In genomic region chr2:19444931-19445831, GRCm38 (mm10) we compare ENCODE assay signal across 10 mouse cellular contexts. TPM values are rescaled to one million over a fixed set of nuclear protein-coding genes. Genes with fewer than 3 reads are reported as not detected.
A peak's percentile ranks its signal among the peaks of the same experiment; 100 is the strongest.
DNase-seq lines count a peak whose midpoint lies in the region; ATAC-seq and TF ChIP-seq lines count a peak whose summit lies in the region.
"Had no signal": no experiment of that assay in that cellular context is flagged by ENCODE, and none has a peak within 500 bp of the region (broad histone marks: within the 10 kb centered on the region; RNA-seq: fewer than 3 reads in every experiment).

Gene Ptf1a, plus strand, starts transcription at chr2:19445663.

- H3K36me3 ChIP-seq in kidney, postnatal 0 days (ENCODE audit: insufficient read depth, low read length), result no peaks in the 10 kb centered on the region
- no peaks in the 10 kb centered on the region for H3K36me3 ChIP-seq in embryonic facial prominence, embryonic 14.5 days (ENCODE audit: control insufficient read depth, insufficient read depth, low read length)
- no peaks in the 10 kb centered on the region for H3K36me3 ChIP-seq in intestine, embryonic 16.5 days (ENCODE audit: control insufficient read depth, insufficient read depth, low read length)

- no peak for DNase-seq in kidney, postnatal 0 days (ENCODE audit: low spot score)
- no peak for DNase-seq in kidney, postnatal 14 days
- peak; percentile 23 for DNase-seq in embryonic facial prominence, embryonic 14.5 days (ENCODE audit: low spot score)
- no peak for DNase-seq in kidney, adult 18-20 months
- no peak for DNase-seq in thymus, adult 18-20 months
- DNase-seq: kidney, postnatal 25 days had no signal

- peak within 1 kb of the TSS; percentile 21 for H3K4me2 ChIP-seq in kidney, postnatal 0 days (ENCODE audit: low read length)
- H3K4me2 ChIP-seq in embryonic facial prominence, embryonic 14.5 days (ENCODE audit: low read depth, low read length), result peak within 1 kb of the TSS; percentile 57
- H3K4me2 ChIP-seq in intestine, embryonic 16.5 days (ENCODE audit: low read depth, low read length), result peak within 1 kb of the TSS; percentile 50

- H3K9me3 ChIP-seq in kidney, postnatal 0 days (replicated peaks; ENCODE audit: low read length), result no peaks in the 10 kb centered on the region
- no peaks in the 10 kb centered on the region for H3K9me3 ChIP-seq in embryonic facial prominence, embryonic 14.5 days (ENCODE audit: control insufficient read depth, low read length)
- H3K9me3 ChIP-seq in intestine, embryonic 16.5 days (ENCODE audit: control insufficient read depth, low read length), result no peaks in the 10 kb centered on the region

- no peak for TF ChIP-seq POLR2A in olfactory bulb, adult 2 months (IDR thresholded peaks at IDR 0.05; ENCODE audit: insufficient read depth, low read depth, low read length)

- no peak within 1 kb of the TSS for H3K9ac ChIP-seq in kidney, postnatal 0 days (ENCODE audit: low read depth, low read length)
- no peak within 1 kb of the TSS for H3K9ac ChIP-seq in embryonic facial prominence, embryonic 14.5 days (ENCODE audit: low read depth, low read length)
- no peak within 1 kb of the TSS for H3K9ac ChIP-seq in intestine, embryonic 16.5 days (ENCODE audit: low read depth, low read length)

- no peak within 1 kb of the TSS for H3K27ac ChIP-seq in kidney, postnatal 0 days
- H3K27ac ChIP-seq in embryonic facial prominence, embryonic 14.5 days (replicated peaks; ENCODE audit: low read depth, low read length), result no peak within 1 kb of the TSS
- H3K27ac ChIP-seq in intestine, embryonic 16.5 days (ENCODE audit: low read length), result no peak within 1 kb of the TSS
- H3K27ac ChIP-seq in olfactory bulb, adult 2 months (ENCODE audit: insufficient read depth, low read depth, low read length), result no peak within 1 kb of the TSS

- WGBS in kidney, postnatal 0 days, result under 1% methylated on average over 52 of the region's 53 CpGs
- WGBS in embryonic facial prominence, embryonic 14.5 days, result 1% methylated on average over 24 of the region's 53 CpGs
- under 1% methylated on average over 53 of the region's 53 CpGs for WGBS in intestine, embryonic 16.5 days
- WGBS in olfactory bulb, adult 2 months, result 1% methylated on average over 53 of the region's 53 CpGs

- ATAC-seq in kidney, postnatal 0 days (replicated peaks; ENCODE audit: low FRiP score, low read depth), result 0 out of 2 replicates have a peak, but pooled peaks have one; percentile 33
- ATAC-seq in embryonic facial prominence, embryonic 14.5 days (ENCODE audit: low read depth), result peak; percentile 54
- ATAC-seq in intestine, embryonic 16.5 days, result peak; percentile 77
- ATAC-seq in erythroid progenitor cell, adult 5-6 weeks (replicated peaks; ENCODE audit: low FRiP score, poor library complexity, severe bottlenecking), result no peak
- ATAC-seq: Patski had no signal

- peak within 1 kb of the TSS; percentile 18; the same call in 1 of the 2 replicates for H3K4me3 ChIP-seq in kidney, postnatal 0 days (replicated peaks; ENCODE audit: low read depth, low read length)
- H3K4me3 ChIP-seq in embryonic facial prominence, embryonic 14.5 days (ENCODE audit: low read depth, low read length), result peak within 1 kb of the TSS; percentile 35
- H3K4me3 ChIP-seq in intestine, embryonic 16.5 days (ENCODE audit: low read length), result peak within 1 kb of the TSS; percentile 39
- peak within 1 kb of the TSS; percentile 17 for H3K4me3 ChIP-seq in olfactory bulb, adult 2 months (ENCODE audit: insufficient read depth, low read depth, low read length)

- H3K4me1 ChIP-seq in kidney, postnatal 0 days (replicated peaks; ENCODE audit: insufficient read depth, low read length), result 0 out of 2 replicates have a peak, but pooled peaks cover 5% of the 10 kb centered on the region
- peaks cover 4% of the 10 kb centered on the region for H3K4me1 ChIP-seq in embryonic facial prominence, embryonic 14.5 days (ENCODE audit: control insufficient read depth, insufficient read depth, low read length)
- peaks cover 10% of the 10 kb centered on the region for H3K4me1 ChIP-seq in intestine, embryonic 16.5 days (ENCODE audit: control insufficient read depth, insufficient read depth, low read length)
- H3K4me1 ChIP-seq in olfactory bulb, adult 2 months (ENCODE audit: control insufficient read depth, insufficient read depth, low read length), result peaks cover 20% of the 10 kb centered on the region

- no peak for TF ChIP-seq CTCF in kidney, postnatal 0 days (IDR thresholded peaks at IDR 0.05; ENCODE audit: low read depth)
- no peak for TF ChIP-seq CTCF in olfactory bulb, adult 2 months (IDR thresholded peaks at IDR 0.05; ENCODE audit: insufficient read depth, low read depth, low read length)

- H3K27me3 ChIP-seq in kidney, postnatal 0 days (ENCODE audit: insufficient read depth, low read length), result peaks cover 59% of the 10 kb centered on the region
- peaks cover 96% of the 10 kb centered on the region for H3K27me3 ChIP-seq in embryonic facial prominence, embryonic 14.5 days (replicated peaks; ENCODE audit: control insufficient read depth, insufficient read depth, low read length)
- H3K27me3 ChIP-seq in intestine, embryonic 16.5 days (replicated peaks; ENCODE audit: control insufficient read depth, insufficient read depth, low read length), result peaks cover 62% of the 10 kb centered on the region

RNA-seq across cellular contexts. Expression of gene Ptf1a, which starts in this region (rescaled TPM):
- not detected in 2 replicates for polyA plus RNA-seq in kidney, postnatal 0 days (2015; fragmentation: Nextera tagmentation; extraction: Ambion mirVana)
- 0.18 TPM in 1 of 2 replicates, not detected in the other for polyA plus RNA-seq in embryonic facial prominence, embryonic 14.5 days (2014; fragmentation: Nextera tagmentation; extraction: Ambion mirVana)
- 9.1 and 11.2 TPM in 2 replicates for polyA plus RNA-seq in intestine, embryonic 16.5 days (2015; fragmentation: Nextera tagmentation; extraction: Ambion mirVana)
- polyA plus RNA-seq in olfactory bulb, adult 2 months (2012; ENCODE audit: insufficient read depth, insufficient read length, low replicate concordance, missing spikeins), result not detected in 2 replicates
- not detected in 2 replicates for total RNA-seq in erythroid progenitor cell, adult 5-6 weeks (2015; ENCODE audit: low replicate concordance)
- total RNA-seq in erythroid progenitor cell, adult 5-6 weeks (2017; ENCODE audit: low replicate concordance), result not detected in 2 replicates
- polyA plus RNA-seq: Patski had no signal

Comparison
In these comparisons a context has a peak if more than half of its experiments do, and no peak if none do; other contexts are left out.
1. Peak in ATAC-seq, H3K4me3 ChIP-seq and H3K4me2 ChIP-seq in kidney, postnatal 0 days; RNA of the gene not detected or under 1 TPM.
2. Peak in DNase-seq, ATAC-seq, H3K4me3 ChIP-seq and H3K4me2 ChIP-seq in embryonic facial prominence, embryonic 14.5 days; RNA of the gene not detected or under 1 TPM.